Mouse (Mus musculus) limb, embryonic 11.5 days (tissue): ENCODE measurements around the gene Ddr2. TPM values are rescaled to one million over a fixed set of nuclear protein-coding genes. Genes with fewer than 3 reads are reported as not detected.

Experiments
- ATAC-seq: fragments of 200-750 bp; cut with Nextera tagmentation; 2 replicates; pipeline ENCODE4 v1.8.0; 2017; ENCODE audit warnings: low read depth; ENCODE audit not compliant: insufficient number of reproducible peaks, low FRiP score, low TSS enrichment
- DNase-seq: peaks from one replicate; pipeline ENCODE4 v3.0.0-alpha.2; 2015; ENCODE audit warnings: low spot score
- H3K27ac ChIP-seq: fragments of 300-500 bp; sonication (generic); replicated peaks from 2 replicates; pipeline ENCODE4 v1.5.1; 2014; ENCODE audit warnings: low read depth, mild to moderate bottlenecking, low read length
- H3K27me3 ChIP-seq: fragments of 300-500 bp; sonication (generic); 2 replicates; pipeline ENCODE4 v1.6.1; 2014; ENCODE audit warnings: mild to moderate bottlenecking, low read length, mixed read lengths; ENCODE audit not compliant: control insufficient read depth, insufficient read depth
- H3K36me3 ChIP-seq: fragments of 300-500 bp; sonication (generic); 2 replicates; pipeline ENCODE4 v1.6.1; 2014; ENCODE audit warnings: mild to moderate bottlenecking, low read length, moderate library complexity, mixed read lengths; ENCODE audit not compliant: control insufficient read depth, insufficient read depth
- H3K4me1 ChIP-seq: fragments of 300-500 bp; sonication (generic); 2 replicates; pipeline ENCODE4 v1.6.1; 2014; ENCODE audit warnings: low read length, mixed read lengths; ENCODE audit not compliant: control insufficient read depth, insufficient read depth
- H3K4me2 ChIP-seq: fragments of 300-500 bp; sonication (generic); 2 replicates; pipeline ENCODE4 v1.6.1; 2014; ENCODE audit warnings: low read depth, mild to moderate bottlenecking, moderate library complexity; ENCODE audit not compliant: severe bottlenecking
- H3K4me3 ChIP-seq: fragments of 300-500 bp; sonication (generic); 2 replicates; pipeline ENCODE4 v1.5.1; 2014; ENCODE audit warnings: low read depth, low read length
- H3K9ac ChIP-seq: fragments of 300-500 bp; sonication (generic); 2 replicates; pipeline ENCODE4 v1.6.1; 2014; ENCODE audit warnings: mild to moderate bottlenecking, low read length
- H3K9me3 ChIP-seq: fragments of 300-500 bp; sonication (generic); 2 replicates; pipeline ENCODE4 v1.6.1; 2016; ENCODE audit warnings: low read length; ENCODE audit not compliant: control insufficient read depth
- WGBS: fragments of 180-500 bp; shearing (Covaris S2); extraction: QIAGEN DNeasy Blood & Tissue Kit; methylation state at CpG from one replicate; pipeline ENCODE4 v1.1.7; 2014; 5-methylcytosine and 5-hydroxymethylcytosine counted together
- polyA plus RNA-seq: library from polyadenylated mRNA; unstranded; fragments of >200 nt; fragmentation: Nextera tagmentation; extraction: Ambion mirVana; gene quantifications from 2 replicates; pipeline ENCODE4 v1.2.1, GENCODE M21; 2014

Ddr2 gene
- polyA plus RNA-seq, 1 experiment from 2014 or later, result 104 TPM

GRCm38 (mm10) chr1:170044726-170045471, 65.7 kb downstream of the Ddr2 start:
- Histone ChIP-seq H3K27ac (no peak overlapping the region), H3K9ac (no peak overlapping the region), H3K27me3 (no peaks in the 10 kb centered on the region), H3K9me3 (no peaks in the 10 kb centered on the region), H3K4me3 (no peak overlapping the region), H3K4me1 (no peaks in the 10 kb centered on the region), H3K36me3 (no peaks in the 10 kb centered on the region), H3K4me2 (no peak overlapping the region)
- ATAC-seq (no peak), DNase-seq (no peak)
- WGBS, result 77% methylated on average over 9 of the region's 9 CpGs

- Histone ChIP-seq H3K4me2 (no peak overlapping the region), H3K4me1 (no peaks in the 10 kb centered on the region), H3K36me3 (no peaks in the 10 kb centered on the region), H3K27ac (no peak overlapping the region), H3K4me3 (no peak overlapping the region), H3K27me3 (no peaks in the 10 kb centered on the region), H3K9me3 (no peaks in the 10 kb centered on the region), H3K9ac (no peak overlapping the region)
- no peak for DNase-seq
- no peak for ATAC-seq
Observed at GRCm38 (mm10) chr1:170043753-170044152, 66.8 kb downstream of the Ddr2 start.

GRCm38 (mm10) chr1:170042996-170043395, 67.6 kb downstream of the Ddr2 start:
- Histone ChIP-seq H3K4me2 (no peak overlapping the region), H3K4me1 (no peaks in the 10 kb centered on the region), H3K36me3 (no peaks in the 10 kb centered on the region), H3K4me3 (no peak overlapping the region), H3K27ac (no peak overlapping the region), H3K27me3 (no peaks in the 10 kb centered on the region), H3K9me3 (no peaks in the 10 kb centered on the region), H3K9ac (no peak overlapping the region)
- ATAC-seq (no peak), DNase-seq (no peak)
- WGBS, result 91% methylated on average over 5 of the region's 5 CpGs

- no peak for DNase-seq
- no peaks in the 10 kb centered on the region for H3K4me1 ChIP-seq
- H3K27ac ChIP-seq, result no peak overlapping the region
- H3K4me3 ChIP-seq, result no peak overlapping the region
- WGBS, result 70% methylated on average over 4 of the region's 4 CpGs
- H3K27me3 ChIP-seq, result no peaks in the 10 kb centered on the region
- no peaks in the 10 kb centered on the region for H3K36me3 ChIP-seq
- no peak overlapping the region for H3K9ac ChIP-seq
- no peaks in the 10 kb centered on the region for H3K9me3 ChIP-seq
- ATAC-seq, result no peak
- H3K4me2 ChIP-seq, result no peak overlapping the region
Observed at GRCm38 (mm10) chr1:170039402-170039801, 71.2 kb downstream of the Ddr2 start.

- no peaks in the 10 kb centered on the region for H3K36me3 ChIP-seq
- H3K9ac ChIP-seq, result no peak overlapping the region
- no peak overlapping the region for H3K27ac ChIP-seq
- H3K27me3 ChIP-seq, result no peaks in the 10 kb centered on the region
- no peaks in the 10 kb centered on the region for H3K4me1 ChIP-seq
- H3K4me2 ChIP-seq, result no peak overlapping the region
- no peak overlapping the region for H3K4me3 ChIP-seq
- ATAC-seq, result no peak
- 86% methylated on average over 3 of the region's 3 CpGs for WGBS
- no peak for DNase-seq
- H3K9me3 ChIP-seq, result no peaks in the 10 kb centered on the region
Observed at GRCm38 (mm10) chr1:170035575-170035974, 75.0 kb downstream of the Ddr2 start.

- Histone ChIP-seq H3K27ac (no peak overlapping the region), H3K9ac (no peak overlapping the region), H3K9me3 (no peaks in the 10 kb centered on the region), H3K4me2 (no peak overlapping the region), H3K27me3 (no peaks in the 10 kb centered on the region), H3K4me1 (no peaks in the 10 kb centered on the region), H3K36me3 (no peaks in the 10 kb centered on the region), H3K4me3 (no peak overlapping the region)
- ATAC-seq (no peak), DNase-seq (no peak)
- WGBS, result 98% methylated on average over 4 of the region's 4 CpGs
Observed at GRCm38 (mm10) chr1:170034961-170035360, 75.6 kb downstream of the Ddr2 start.

- H3K4me3 ChIP-seq, result no peak overlapping the region
- no peak for DNase-seq
- no peaks in the 10 kb centered on the region for H3K27me3 ChIP-seq
- H3K36me3 ChIP-seq, result no peaks in the 10 kb centered on the region
- H3K9ac ChIP-seq, result no peak overlapping the region
- H3K9me3 ChIP-seq, result no peaks in the 10 kb centered on the region
- WGBS, result 75% methylated on average over 3 of the region's 3 CpGs
- no peak overlapping the region for H3K27ac ChIP-seq
- no peaks in the 10 kb centered on the region for H3K4me1 ChIP-seq
- no peak for ATAC-seq
- no peak overlapping the region for H3K4me2 ChIP-seq
Observed at GRCm38 (mm10) chr1:170031656-170032055, 78.9 kb downstream of the Ddr2 start.

GRCm38 (mm10) chr1:170014784-170015183, 95.8 kb downstream of the Ddr2 start:
- H3K4me2 ChIP-seq, result no peak overlapping the region
- no peak for DNase-seq
- WGBS, result 97% methylated on average over 3 of the region's 3 CpGs
- no peak overlapping the region for H3K27ac ChIP-seq
- 0 out of 2 replicates have a peak, but pooled peaks cover 3% of the 10 kb centered on the region for H3K36me3 ChIP-seq
- peaks cover 13% of the 10 kb centered on the region; the same call in 1 of the 2 replicates for H3K9me3 ChIP-seq
- no peaks in the 10 kb centered on the region for H3K27me3 ChIP-seq
- no peaks in the 10 kb centered on the region for H3K4me1 ChIP-seq
- H3K4me3 ChIP-seq, result no peak overlapping the region
- no peak overlapping the region for H3K9ac ChIP-seq
- no peak for ATAC-seq
